Mouse (Mus musculus) brain, embryonic 18.5 days (tissue): ENCODE data around the gene Ces1e.
"Not testable (repeated sequence)": the region's sequence is repeated elsewhere in the genome, so short reads cannot be mapped to it uniquely, and the experiment has no call there.

Source experiments
- DNase-seq: peaks from one replicate; pipeline ENCODE4 v3.0.0-alpha.2; 2012; ENCODE audit warnings: low read depth, low spot score

Ces1e gene

DNA sequence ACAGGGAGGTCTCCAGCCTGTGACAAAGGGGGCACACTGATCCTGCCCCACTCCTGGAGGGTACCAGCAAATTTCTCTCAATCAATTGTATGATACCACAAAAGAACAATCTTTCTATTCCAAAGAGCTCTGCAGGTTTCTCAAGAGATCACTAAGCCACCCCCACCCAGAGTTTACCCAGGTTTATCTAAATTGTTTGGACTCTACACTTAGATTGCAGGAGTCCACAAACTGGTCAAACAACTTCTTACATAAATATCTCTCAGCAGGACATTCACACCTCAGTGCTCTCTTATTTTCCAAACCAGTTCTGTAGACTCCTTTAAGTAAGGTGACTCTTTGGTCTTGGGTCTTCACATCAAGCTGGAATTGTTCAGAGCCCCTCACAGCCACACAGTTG lies at the start of gene Ces1e:
Ces1e (minus strand) TSS at position 174 of the 400 bp plus-strand sequence.
- DNase-seq: no peak

DNA sequence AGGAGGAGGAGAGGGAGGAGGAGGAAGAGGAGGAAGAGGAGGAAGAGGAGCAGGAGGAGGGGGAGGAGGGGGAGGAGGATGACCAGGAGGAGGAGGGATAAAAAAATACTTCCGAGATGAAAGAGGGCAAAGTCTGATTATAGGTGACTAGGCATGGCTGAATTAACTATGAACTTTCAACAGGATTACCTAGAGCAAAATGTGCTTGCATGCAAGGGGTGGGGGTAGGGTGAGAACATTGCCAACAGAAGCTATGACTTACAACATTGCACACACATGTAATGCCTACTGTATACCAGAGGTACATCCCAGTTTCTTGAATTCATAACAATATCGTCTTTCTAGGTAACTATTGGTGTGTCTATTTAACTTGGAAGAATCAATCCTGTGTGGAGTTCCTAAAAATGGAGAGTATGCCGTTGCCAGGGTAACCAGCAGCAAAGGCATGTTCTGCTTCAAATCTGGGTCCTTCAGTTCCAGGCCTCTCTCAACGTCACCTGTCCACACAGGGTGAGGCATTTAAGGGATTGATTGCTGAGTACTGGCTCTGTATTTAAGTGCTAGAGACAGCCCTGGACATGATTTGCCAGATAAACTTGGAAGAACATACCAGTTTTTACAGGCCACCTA lies 48.9 kb upstream of the Ces1e start:
- no peak for DNase-seq

DNA sequence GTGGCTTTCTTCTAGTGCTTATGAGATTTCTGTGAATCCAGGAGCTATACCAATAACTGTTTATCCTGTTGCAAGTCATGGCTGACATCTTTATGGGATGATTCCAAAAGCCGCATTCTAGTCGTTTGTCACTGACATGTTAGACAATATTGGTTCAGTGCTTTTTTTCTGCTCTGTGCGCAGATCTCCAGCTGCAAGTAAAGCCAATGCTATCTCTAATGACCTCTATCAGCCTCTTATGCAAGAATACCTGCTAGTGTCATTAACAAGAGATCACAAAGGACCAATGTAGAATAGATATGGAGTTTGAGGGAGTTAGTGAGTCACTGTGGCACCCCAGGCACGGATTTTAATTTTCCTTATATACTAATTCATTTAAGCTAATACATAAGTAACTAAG lies 45.2 kb upstream of the Ces1e start:
- no peak for DNase-seq

DNA sequence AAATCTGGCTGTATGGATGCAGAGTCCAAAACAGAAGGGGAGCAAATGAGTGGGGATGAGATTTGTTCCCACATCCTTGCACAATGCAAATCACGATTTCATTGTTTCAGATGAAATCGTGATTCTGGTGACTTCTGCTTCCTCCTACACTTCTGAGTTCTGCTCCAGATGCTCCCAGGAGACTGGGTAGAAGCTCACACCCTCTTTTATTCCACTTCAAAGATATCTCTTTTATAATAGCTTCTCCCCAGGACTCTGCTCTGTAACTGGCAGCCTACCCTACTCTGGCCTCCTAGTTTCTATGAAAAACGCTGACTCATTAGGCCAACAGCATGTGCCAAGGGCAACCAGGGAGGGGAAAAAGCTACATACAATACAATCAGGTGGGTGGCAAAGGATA lies 43.9 kb upstream of the Ces1e start:
- no peak for DNase-seq

DNA sequence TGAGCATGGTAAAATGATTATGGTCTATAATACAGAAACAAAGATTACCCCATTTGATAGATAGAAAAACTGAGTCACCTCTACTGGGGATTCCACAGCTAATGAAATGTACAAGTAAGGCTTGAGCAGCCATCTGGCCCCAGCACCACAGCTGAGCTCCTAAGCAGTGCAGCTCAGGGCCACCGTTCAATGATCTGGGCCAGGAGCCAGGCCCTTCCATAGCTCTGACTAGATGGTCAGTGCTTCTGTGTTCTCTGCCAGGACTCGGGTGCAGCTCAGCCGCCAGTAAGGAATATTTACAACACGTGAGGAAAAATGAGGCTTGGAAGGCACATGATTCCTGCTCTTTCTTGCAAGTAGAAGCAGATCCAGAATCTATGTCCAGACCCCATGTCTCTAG lies 43.3 kb upstream of the Ces1e start:
- no peak for DNase-seq

DNA sequence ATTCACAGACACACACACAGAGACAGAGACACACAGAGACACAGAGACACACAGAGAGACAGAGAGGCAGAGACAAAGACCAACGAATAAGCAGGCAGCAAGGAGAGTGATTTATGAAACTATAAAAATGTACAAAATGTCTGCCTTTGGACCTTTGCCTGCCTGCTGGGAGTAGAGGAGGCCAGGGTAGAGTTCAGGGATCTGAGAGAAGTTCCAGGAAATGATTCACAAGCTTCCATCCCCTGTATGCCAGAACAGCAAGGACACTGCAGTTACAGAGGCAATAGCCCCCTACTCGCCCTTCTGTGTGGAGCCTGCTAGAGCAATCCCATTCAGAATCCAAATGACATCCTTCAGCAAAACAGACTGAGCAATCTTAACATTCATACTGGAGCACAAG lies 32.0 kb upstream of the Ces1e start:
- DNase-seq: no peak

DNA sequence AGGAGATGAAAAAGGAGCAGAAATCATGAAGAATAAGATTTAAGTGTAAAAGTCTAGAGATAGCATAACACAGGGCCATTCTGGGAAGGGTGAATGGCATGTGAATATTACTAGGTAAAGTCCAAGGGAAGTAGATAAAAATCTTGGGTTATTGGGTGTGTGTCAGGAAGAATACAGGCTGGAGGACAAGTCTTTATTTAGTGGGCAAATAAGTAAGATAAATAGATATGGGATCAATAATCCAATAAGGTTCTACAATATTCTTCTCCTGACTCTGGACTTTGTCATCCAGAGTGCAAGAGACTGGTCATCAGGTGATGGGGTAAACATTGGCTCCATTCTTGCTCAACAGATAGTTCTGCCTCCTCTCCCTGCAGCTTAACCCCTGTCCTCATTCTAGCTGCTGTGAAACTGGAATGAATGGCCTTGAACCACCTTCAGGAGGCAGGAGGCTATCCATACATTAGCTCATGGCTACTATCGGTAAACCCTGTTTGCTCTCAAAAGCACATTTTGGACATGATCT lies 23.0 kb upstream of the Ces1e start:
- no peak for DNase-seq

DNA sequence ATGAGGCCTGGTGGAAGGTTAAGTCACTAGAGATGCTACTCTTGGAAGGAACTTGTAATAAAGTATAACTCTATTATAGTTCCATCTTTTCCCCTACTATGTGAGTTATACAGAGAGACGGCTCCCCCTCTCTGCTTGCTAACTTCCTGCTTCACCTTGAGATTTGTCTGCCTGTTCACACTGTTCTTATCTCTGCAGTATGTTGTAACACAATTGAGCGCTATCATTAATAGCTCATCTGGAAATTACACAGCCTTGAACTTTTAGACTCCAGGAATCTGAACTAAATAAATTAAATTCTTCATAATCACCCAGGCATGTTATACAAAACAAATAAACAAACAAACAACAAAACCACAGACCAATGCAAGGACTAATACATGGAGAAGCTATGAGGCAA lies 16.6 kb upstream of the Ces1e start:
- no peak for DNase-seq

DNA sequence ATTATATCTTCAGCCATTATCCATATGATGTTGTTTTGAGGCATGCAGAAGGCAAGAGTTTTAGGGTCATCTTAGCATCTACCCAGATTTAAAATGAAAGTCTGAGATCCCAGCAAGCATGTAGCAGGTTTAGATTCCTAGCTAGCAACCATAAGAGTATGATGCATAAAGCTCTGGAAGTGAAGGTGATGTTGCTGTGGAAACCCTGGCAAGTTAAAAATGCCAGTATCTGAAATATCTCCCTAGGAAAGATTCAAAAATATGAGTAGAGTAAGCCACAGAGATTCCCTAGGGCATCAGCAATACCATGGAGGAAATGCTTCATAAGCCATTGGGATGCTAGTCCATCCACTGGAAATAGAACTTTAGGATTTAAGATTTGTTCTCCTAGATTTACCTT lies 10.5 kb upstream of the Ces1e start:
- no peak for DNase-seq

DNA sequence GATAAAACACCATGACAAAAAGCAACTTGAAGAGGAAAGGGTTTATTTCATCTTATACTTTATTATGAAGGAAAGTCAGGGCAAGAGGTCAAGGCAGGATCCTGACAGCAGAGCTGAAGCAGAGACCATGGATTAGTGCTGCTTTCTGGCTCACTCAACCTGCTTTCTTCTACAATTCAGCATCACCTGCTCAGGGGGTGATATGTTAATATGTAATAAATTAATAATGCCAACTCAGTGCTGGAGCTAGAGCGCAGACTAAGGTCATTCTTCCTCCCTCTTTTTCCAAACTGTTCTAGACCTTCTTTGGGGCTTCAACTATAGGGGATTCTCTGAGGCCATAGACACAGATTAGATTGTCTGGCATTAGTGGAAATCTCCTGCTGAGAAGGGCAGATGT lies 6.3 kb upstream of the Ces1e start:
- DNase-seq: no peak

DNA sequence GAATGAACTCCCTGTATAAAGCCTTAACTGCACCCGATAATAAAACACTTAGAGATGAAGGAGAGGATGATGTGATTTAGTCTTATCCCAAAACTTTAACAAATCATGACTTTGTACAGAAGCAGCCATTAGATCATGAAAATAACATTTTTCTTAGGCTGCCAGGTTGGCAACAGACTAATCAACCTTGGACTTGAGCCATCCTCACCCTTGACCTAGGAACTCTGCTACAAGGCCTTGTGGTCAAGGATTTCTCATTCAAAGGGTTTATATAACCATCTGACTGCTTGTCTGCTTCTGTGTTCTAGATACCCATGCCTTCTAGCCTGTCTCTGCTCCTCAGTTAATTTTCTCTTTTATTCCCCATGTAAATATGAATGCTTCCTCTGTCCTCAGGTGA lies 5.3 kb upstream of the Ces1e start:
- no peak for DNase-seq

DNA sequence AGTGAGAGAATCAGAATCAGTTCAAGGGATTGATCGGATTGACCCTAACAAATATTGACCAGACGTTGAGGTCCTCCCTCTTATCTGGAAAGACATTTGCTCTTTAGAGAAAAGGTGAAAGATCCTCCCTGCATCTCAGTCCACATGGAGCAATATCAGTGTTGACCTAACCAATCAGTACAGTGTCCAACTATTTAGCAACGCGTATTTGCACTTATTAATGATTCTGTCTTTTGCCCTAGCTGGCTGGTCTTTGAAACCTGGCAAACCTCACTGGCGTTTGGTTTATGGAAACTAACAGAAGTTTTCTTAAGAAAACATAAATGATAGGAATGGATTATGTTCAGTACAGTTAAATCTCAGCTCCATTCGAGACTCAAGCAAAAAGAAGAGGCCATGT lies 4.6 kb upstream of the Ces1e start:
- DNase-seq: no peak

DNA sequence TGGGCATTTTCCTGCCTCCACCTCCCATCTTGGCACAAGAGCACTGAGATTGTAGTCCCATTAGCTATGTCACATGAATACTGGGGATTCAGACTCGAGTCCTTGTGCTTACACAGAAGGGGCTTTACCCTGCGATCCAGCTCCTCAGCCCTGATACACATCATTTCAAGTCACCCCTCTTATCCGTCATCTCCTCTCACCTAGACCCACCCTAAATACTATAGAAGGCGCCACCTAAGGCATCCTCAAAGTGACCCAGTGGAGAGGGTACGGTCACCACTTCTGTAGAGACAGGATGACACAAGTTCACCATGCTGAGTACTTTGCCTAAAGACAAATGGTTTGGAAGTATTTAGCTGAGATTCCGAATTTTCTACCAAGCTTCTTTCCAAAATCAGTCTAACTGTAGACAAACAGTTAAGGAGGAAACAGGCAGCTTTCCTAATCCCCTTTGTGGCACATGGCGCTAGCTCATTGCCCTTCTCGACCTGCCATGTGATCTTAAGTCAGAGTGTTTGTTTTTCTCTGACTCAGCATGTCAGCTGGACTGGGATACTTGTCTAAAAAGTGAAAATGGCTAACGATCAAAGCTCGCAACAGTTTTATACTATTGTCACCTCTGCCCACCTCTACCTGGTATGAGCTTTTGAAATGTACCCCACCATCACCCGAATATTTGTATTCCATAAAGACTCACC lies 597 bp downstream of the Ces1e start:
- no peak for DNase-seq

DNA sequence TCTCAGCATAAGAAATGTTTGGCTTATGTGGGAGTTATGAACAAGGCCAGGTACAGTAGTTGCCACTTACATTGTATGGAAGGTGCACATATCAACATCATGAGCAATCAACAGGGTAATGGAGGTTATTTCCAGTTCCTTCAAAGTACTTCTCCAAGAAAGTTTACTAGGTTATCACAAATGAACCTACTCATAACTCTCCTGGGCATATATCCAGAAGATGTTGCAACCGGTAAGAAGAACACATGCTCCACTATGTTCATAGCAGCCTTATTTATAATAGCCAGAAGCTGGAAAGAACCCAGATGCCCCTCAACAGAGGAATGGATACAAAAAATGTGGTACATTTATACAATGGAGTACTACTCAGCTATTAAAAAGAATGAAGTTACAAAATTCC lies 2.9 kb downstream of the Ces1e start:
- not testable (repeated sequence) for DNase-seq

DNA sequence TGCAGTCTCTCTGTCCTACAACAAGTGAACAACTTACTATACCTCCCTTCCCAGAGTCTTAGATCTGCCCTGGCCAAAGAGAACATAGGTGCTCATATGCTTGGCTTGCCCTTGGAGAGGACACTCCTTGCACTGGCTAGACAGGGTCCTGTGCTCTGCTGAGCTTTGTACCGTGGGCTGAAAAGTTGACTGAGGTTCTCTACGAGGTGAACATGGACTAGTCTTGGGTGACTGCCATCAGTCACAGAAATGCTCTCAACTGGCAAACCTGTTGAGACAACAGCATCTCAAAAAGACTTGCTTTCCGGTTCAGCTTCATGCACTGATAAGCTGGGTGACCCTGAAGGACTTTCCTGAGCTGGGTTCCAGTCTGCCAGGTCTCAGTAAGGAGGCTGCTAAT lies 7.5 kb downstream of the Ces1e start:
- no peak for DNase-seq

DNA sequence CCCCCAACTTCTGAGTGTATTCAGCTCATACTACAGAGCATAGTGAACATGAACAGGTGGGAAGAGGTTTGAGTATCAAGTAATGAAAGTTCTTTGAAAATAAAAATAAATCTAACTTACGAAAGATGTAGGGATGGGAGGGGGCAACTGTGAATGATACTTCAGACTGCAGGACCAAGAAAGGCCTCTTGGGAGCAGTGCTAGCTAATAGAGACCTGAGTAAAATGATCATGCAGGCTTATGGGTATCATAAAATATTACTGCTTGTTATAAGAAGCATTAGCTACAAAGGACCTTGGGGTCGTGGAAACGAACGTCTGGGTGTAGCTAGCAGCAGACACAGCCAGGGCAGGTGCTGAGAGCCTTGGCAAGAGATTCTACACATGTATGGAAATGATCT lies 11.6 kb downstream of the Ces1e start:
- no peak for DNase-seq

DNA sequence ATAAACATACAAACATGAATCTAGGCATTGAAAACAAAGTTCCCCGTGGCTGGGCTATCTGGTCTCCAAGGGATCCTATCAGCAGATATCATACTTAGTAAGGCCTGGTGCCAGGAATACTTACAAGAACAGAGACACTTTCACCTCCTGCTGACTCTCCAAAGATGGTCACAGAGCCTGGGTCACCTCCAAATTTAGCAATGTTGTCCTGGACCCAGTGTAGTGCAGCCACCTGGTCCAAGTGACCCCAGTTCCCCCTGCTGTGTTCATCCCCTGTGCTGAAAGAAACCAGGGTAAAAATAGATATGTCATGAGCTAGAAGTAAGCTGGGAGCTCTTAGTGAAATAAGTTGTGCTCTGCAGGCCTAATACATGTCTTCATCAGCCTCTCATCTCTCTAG lies 12.0 kb downstream of the Ces1e start:
- DNase-seq: no peak

DNA sequence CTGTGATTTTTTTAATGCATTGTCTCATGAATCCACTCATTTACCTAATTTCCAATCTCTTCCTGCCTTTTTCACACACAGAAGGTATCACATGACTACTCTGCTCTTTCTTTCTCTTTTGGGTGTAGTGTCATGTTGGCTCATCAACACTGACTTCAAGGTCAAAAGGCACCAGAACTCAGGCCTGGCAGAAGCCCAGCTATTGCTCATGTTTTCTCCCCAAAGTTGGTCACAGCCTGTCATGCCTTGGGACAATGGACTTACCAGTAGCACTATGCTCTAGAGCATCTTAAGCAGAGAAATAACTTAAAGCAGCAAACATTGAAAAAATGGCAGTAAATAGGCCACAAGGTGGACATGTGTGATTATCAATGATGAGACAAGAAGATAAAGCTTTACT lies 18.3 kb downstream of the Ces1e start:
- DNase-seq: no peak

DNA sequence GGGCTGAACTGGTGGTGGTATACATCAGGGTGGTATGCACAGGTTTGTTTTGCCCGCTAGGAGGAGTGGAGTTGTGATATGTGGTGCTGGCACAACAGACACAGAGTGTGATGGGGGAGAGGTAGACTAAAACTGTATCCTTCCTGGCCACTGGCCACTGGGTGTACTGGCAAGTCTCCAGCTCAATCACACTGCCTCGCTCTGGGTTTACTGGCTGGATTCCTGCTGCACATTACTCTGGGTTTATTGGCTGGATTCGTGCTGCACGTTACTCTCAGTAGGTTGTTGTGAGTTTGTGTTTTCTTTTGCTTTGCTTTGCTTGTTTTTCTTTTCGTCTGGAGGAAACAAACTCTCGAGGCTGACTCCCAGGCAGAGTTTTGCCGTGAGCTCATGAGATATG lies 30.3 kb downstream of the Ces1e start:
- not testable (repeated sequence) for DNase-seq

DNA sequence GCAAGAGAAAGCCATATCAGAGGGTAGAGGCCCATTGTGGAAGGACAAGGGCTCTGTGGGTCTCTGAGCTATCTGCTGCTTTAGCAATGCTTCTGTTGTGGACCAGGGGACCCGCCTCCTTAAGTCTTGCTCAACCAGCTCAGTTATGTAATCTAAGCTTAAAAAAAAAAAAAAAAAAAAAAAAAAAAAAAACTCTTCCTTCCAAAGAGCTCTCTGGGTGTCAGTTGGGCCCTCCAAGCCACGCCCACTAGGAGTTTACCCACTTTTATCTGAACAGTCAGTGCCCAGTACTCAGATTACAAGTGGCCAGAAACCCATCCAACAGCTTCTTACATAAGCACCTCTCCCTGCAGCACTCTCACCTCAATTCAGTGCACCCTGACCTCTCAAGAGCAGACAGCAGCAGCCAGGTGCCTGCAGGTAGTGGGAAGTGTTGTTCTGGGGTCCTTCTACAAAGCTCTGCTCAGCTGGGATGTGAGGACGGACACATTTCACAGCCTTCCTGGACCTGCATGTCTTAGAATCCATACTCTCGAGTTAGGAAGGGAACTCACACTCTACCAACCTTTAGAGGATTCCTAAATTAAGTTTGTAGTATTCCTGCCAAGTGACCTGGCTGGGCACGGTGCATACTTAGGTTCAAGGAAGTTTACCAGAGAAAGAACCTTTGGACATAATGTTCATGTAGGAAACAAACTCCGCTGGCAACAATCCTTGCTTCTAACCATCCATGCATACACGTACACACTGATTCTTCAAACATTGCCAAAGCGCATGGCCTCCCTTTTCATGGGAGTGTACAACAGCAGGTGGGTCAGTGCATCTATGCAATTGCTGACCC lies 31.5 kb downstream of the Ces1e start, which contains the start of gene Ces1d:
Ces1d (minus strand) TSS at position 154 of the 841 bp plus-strand sequence.
- no peak for DNase-seq

DNA sequence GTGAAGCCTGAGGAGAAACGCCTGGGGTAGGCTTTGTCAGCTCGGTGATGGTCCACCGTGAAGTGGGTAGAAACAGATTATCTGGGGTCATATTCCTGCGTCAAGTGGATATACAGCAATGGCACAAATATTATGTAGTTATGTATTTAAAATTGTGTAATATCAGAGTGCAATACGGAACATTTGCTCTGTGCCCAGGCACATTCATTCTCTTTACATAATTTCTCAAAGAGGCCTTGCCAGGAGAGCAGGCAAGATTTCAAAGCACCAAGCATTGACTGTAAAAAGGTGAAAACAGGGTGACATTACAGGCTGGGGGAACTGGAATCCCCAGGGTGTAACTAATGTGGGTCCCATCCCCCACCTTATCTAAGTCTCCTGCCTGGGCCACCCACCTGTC lies 33.0 kb downstream of the Ces1e start:
- no peak for DNase-seq

DNA sequence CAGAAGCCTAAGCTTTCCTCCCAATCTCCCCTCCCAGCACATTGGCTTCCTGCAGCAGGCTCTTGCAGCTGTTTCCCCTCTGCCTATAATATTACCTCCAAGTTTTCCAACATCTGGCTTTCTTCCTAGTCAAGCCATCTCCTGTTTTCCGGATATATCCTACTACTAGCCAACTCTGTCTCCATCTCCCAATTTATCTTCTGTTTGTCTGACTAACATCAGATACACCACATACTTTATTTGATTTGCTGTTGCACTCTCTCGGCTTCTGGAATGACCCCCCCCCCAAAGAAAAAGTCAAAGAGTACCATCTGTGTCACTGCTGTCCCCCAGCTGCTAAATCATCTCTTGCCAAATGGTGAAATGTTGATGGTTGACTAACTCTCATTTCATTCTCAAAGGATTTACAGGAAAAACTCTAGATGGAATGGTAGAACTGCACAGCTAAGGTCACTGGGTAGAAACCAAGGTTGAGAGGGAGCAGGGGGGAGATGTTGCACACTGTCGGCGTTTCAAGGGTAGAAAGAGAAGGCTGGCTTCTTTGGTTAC lies 48.8 kb downstream of the Ces1e start:
- DNase-seq: no peak
